Mouse (Mus musculus) heart, embryonic 16.5 days (tissue): ENCODE data around the gene Setd1b. TPM values are rescaled to one million over a fixed set of nuclear protein-coding genes. Genes with fewer than 3 reads are reported as not detected.

Experiments
- ATAC-seq: fragments of 200-750 bp; cut with Nextera tagmentation; replicated peaks from 2 replicates; pipeline ENCODE4 v1.8.0; 2017; ENCODE audit warnings: moderate number of reproducible peaks; ENCODE audit not compliant: insufficient read depth, low FRiP score; ENCODE audit errors: extremely low read depth
- H3K27ac ChIP-seq: fragments of 300-500 bp; sonication (generic); 2 replicates; pipeline ENCODE4 v1.5.1; 2014; ENCODE audit warnings: mild to moderate bottlenecking, low read length, control low read depth, moderate library complexity
- H3K27me3 ChIP-seq: fragments of 300-500 bp; sonication (generic); 2 replicates; pipeline ENCODE4 v1.6.1; 2014; ENCODE audit warnings: low read length, mixed read lengths; ENCODE audit not compliant: control insufficient read depth, insufficient read depth
- H3K36me3 ChIP-seq: fragments of 300-500 bp; sonication (generic); 2 replicates; pipeline ENCODE4 v1.6.1; 2014; ENCODE audit not compliant: control insufficient read depth, insufficient read depth
- H3K4me1 ChIP-seq: fragments of 300-500 bp; sonication (generic); 2 replicates; pipeline ENCODE4 v1.6.1; 2014; ENCODE audit warnings: low read length, mixed read lengths; ENCODE audit not compliant: control insufficient read depth, insufficient read depth
- H3K4me2 ChIP-seq: fragments of 300-500 bp; sonication (generic); 2 replicates; pipeline ENCODE4 v1.6.1; 2014; ENCODE audit warnings: low read depth, mild to moderate bottlenecking, control low read depth, low read length
- H3K4me3 ChIP-seq: fragments of 300-500 bp; sonication (generic); 2 replicates; pipeline ENCODE4 v1.5.1; 2014; ENCODE audit warnings: mild to moderate bottlenecking, control low read depth, low read length
- H3K9ac ChIP-seq: fragments of 300-500 bp; sonication (generic); 2 replicates; pipeline ENCODE4 v1.6.1; 2014; ENCODE audit warnings: low read length, control low read depth
- H3K9me3 ChIP-seq: fragments of 300-500 bp; sonication (generic); replicated peaks from 2 replicates; pipeline ENCODE4 v1.6.1; 2016; ENCODE audit warnings: low read length; ENCODE audit not compliant: control insufficient read depth
- WGBS: fragments of 180-500 bp; shearing (Covaris S2); extraction: QIAGEN DNeasy Blood & Tissue Kit; methylation state at CpG from one replicate; pipeline ENCODE4 v1.1.7; 2014; 5-methylcytosine and 5-hydroxymethylcytosine counted together
- polyA plus RNA-seq: library from polyadenylated mRNA; unstranded; fragments of >200 nt; fragmentation: Nextera tagmentation; extraction: Ambion mirVana; gene quantifications from 2 replicates; pipeline ENCODE4 v1.2.1, GENCODE M21; 2015

The Setd1b gene
- polyA plus RNA-seq, 1 experiment from 2014 or later, result 6.5 TPM

DNA sequence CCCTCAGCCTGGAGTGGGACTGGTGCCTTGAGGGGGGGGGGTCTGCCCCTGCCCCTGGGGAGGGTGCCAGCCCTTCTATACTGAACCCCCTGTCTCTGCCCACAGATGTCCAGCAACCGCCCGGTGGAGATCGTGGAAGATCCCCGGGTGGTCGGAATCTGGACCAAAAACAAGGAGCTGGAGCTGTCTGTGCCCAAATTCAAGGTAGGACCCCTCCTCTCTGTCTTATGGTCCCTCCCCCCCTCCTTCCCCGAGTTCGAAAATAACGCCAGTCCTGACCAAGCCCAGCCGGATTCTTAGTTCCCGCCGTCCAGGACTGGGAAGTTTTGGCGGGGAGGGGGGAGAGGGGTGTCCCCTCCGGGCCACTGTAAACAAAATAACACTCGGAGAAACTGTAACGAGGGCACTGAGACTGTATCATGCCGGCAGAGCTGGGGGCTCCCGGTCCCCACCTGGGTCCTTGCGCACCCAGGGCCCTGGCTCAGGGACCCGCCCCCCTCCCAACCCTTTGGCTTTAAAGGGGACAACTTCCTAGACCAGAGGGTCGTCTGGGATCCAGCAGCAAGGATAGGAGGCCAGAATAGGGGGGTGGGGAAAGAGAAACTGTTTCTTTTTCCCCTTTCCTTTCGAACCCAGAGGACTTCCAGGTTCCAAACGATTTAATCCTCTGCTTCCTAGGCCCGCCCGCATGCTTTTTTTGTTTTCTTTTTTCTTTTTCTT is 1.4 kb downstream of the Setd1b start:
- no peak for ATAC-seq
- no peaks in the 10 kb centered on the region for H3K27me3 ChIP-seq
- H3K4me2 ChIP-seq, result peak overlapping the region; percentile 97
- no peaks in the 10 kb centered on the region for H3K9me3 ChIP-seq
- peak overlapping the region; percentile 97 for H3K9ac ChIP-seq
- H3K27ac ChIP-seq, result peak overlapping the region; percentile 100
- WGBS, result under 1% methylated on average over 20 of the region's 24 CpGs
- H3K4me3 ChIP-seq, result peak overlapping the region; percentile 78
- peaks cover 27% of the 10 kb centered on the region for H3K4me1 ChIP-seq
- H3K36me3 ChIP-seq, result peaks cover 21% of the 10 kb centered on the region

DNA sequence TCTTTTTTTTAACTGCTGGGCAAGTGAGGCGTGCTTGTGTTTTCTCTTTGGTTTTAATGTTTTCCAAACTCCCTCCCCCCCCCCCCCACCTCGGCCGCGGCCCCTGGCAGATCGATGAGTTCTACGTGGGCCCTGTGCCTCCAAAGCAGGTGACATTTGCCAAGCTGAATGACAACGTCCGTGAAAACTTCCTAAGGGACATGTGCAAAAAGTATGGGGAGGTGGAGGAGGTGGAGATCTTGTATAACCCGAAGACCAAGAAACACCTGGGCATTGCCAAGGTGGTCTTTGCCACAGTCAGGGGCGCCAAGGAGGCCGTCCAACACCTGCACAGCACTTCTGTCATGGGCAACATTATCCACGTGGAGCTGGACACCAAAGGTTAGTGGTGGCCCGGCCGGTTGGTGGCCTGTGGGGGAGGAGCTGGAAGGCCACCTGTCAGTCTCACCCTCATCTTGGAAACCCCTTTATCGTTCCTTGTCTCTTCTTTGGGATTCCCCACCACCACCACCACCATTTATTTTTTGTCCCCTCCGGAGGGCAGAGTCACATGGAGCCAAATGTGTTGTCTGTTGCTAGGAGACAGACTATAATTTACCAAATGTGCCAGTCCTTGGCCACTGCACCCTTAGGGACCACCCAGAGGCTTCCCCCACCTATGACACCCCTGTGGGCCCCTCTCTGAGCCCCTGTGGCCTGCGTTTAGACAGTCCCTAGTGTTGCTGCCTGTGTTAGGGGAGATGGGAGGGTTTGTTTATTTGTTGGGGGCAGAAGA is 2.2 kb downstream of the Setd1b start:
- peak overlapping the region; percentile 100 for H3K27ac ChIP-seq

GRCm38 (mm10) chr5:123144746-123145590 is 3.0 kb downstream of the Setd1b start:
- H3K9me3 ChIP-seq, result no peaks in the 10 kb centered on the region
- H3K9ac ChIP-seq, result peak overlapping the region; percentile 97
- H3K27ac ChIP-seq, result no peak overlapping the region
- peaks cover 25% of the 10 kb centered on the region for H3K36me3 ChIP-seq
- H3K4me2 ChIP-seq, result peak overlapping the region; percentile 97
- H3K4me3 ChIP-seq, result peak overlapping the region; percentile 78
- ATAC-seq, result no peak
- 43% methylated on average over 20 of the region's 20 CpGs for WGBS
- no peaks in the 10 kb centered on the region for H3K27me3 ChIP-seq
- peaks cover 31% of the 10 kb centered on the region for H3K4me1 ChIP-seq

More for the DNA sequence above, 2.2 kb downstream of the Setd1b start:
- Histone ChIP-seq H3K4me2 (peak overlapping the region; percentile 97), H3K36me3 (peaks cover 25% of the 10 kb centered on the region), H3K9ac (peak overlapping the region; percentile 97), H3K9me3 (no peaks in the 10 kb centered on the region), H3K4me3 (peak overlapping the region; percentile 78), H3K4me1 (peaks cover 29% of the 10 kb centered on the region), H3K27me3 (no peaks in the 10 kb centered on the region)
- ATAC-seq, result no peak
- 6% methylated on average over 17 of the region's 17 CpGs for WGBS

DNA sequence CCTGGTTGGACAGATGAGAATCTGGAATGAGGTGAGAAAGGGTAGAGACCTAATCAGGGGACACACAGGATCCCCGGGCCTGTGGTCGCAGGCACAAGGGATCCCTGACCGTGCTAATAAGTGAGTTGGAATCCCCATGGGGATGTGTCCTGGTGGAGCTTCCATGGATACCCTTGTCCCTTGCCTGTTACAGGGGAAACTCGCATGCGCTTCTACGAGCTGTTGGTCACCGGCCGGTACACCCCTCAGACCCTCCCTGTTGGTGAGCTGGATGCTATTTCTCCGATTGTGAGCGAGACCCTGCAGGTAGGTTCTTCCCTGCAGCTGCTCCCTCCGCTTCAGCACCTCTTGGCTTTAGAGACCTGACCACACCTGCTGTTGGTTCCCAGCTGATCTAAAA is 4.4 kb downstream of the Setd1b start:
- H3K4me2 ChIP-seq, result no peak overlapping the region
- peaks cover 25% of the 10 kb centered on the region for H3K36me3 ChIP-seq
- no peaks in the 10 kb centered on the region for H3K27me3 ChIP-seq
- H3K9me3 ChIP-seq, result no peaks in the 10 kb centered on the region
- no peak overlapping the region for H3K4me3 ChIP-seq
- H3K4me1 ChIP-seq, result peaks cover 45% of the 10 kb centered on the region
- no peak overlapping the region for H3K27ac ChIP-seq
- 89% methylated on average over 11 of the region's 11 CpGs for WGBS
- no peak for ATAC-seq
- H3K9ac ChIP-seq, result no peak overlapping the region

DNA sequence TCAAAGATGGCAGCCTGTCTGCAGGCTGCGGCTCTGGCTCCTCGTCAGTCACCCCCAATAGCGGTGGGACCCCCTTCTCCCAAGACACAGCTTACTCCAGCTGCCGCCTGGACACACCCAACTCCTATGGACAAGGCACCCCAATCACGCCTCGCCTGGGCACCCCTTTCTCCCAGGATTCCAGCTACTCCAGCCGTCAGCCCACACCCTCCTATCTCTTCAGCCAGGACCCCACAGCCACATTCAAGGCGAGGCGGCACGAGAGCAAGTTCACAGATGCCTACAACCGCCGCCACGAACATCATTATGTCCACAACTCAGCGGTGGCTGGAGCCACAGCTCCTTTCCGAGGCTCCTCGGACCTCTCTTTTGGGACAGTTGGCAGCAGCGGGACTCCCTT is 5.6 kb downstream of the Setd1b start:
- Histone ChIP-seq H3K27me3 (no peaks in the 10 kb centered on the region), H3K9ac (no peak overlapping the region), H3K4me1 (peaks cover 47% of the 10 kb centered on the region), H3K36me3 (peaks cover 29% of the 10 kb centered on the region), H3K4me2 (no peak overlapping the region), H3K4me3 (no peak overlapping the region), H3K9me3 (no peaks in the 10 kb centered on the region), H3K27ac (no peak overlapping the region)
- WGBS, result 78% methylated on average over 17 of the region's 17 CpGs
- no peak for ATAC-seq

- 82% methylated on average over 25 of the region's 25 CpGs for whole genome bisulfite sequencing
- H3K4me1 ChIP-seq, result peaks cover 47% of the 10 kb centered on the region
- ATAC-seq, result no peak
- no peak overlapping the region for H3K4me3 ChIP-seq
- H3K36me3 ChIP-seq, result peaks cover 35% of the 10 kb centered on the region
- H3K27ac ChIP-seq, result no peak overlapping the region
- H3K4me2 ChIP-seq, result no peak overlapping the region
- H3K9ac ChIP-seq, result no peak overlapping the region
- no peaks in the 10 kb centered on the region for H3K9me3 ChIP-seq
- H3K27me3 ChIP-seq, result no peaks in the 10 kb centered on the region
Observed at GRCm38 (mm10) chr5:123148073-123148722, 6.2 kb downstream of the Setd1b start.

GRCm38 (mm10) chr5:123149451-123150400 is 7.7 kb downstream of the Setd1b start:
- Histone ChIP-seq H3K9ac (peak overlapping the region; percentile 63), H3K27ac (peak overlapping the region; percentile 43), H3K36me3 (peaks cover 46% of the 10 kb centered on the region), H3K4me3 (peak overlapping the region; percentile 38), H3K9me3 (no peaks in the 10 kb centered on the region), H3K27me3 (no peaks in the 10 kb centered on the region), H3K4me1 (peaks cover 38% of the 10 kb centered on the region), H3K4me2 (peak overlapping the region; percentile 57)
- peak; percentile 75 for ATAC-seq
- 6% methylated on average over 19 of the region's 19 CpGs for WGBS

DNA sequence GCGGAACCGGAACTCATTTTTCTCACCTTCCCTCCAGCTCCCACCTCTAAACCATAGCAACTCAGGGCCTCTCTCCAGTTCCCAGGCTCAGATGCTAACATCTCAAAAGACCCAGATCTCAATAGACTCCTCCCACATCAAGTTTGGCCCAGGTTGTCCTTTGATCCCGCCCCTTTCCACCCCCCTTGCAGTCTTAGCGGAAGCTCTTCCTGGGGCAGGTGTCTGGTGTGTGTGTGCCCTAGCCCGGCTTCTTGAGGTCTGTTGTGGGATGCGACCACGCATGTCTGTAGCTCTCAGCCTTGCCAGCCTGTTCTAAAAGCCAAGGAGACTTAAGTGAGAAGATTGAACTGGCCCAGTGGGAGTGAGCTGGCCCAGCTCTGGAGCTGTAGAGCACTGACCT is 8.6 kb downstream of the Setd1b start:
- H3K9me3 ChIP-seq, result no peaks in the 10 kb centered on the region
- WGBS, result 44% methylated on average over 7 of the region's 7 CpGs
- H3K27ac ChIP-seq, result peak overlapping the region; percentile 63
- no peaks in the 10 kb centered on the region for H3K27me3 ChIP-seq
- ATAC-seq, result peak; percentile 43
- H3K4me1 ChIP-seq, result peaks cover 29% of the 10 kb centered on the region
- peak overlapping the region; percentile 15 for H3K9ac ChIP-seq
- H3K4me2 ChIP-seq, result peak overlapping the region; percentile 57
- H3K4me3 ChIP-seq, result peak overlapping the region; percentile 38
- H3K36me3 ChIP-seq, result peaks cover 48% of the 10 kb centered on the region
